Mouse (Mus musculus) midbrain, embryonic 12.5 days (tissue): ENCODE results near the gene Ccdc105. TPM values are rescaled to one million over a fixed set of nuclear protein-coding genes. Genes with fewer than 3 reads are reported as not detected.

Experiments used
- ATAC-seq: fragments of 200-750 bp; cut with Nextera tagmentation; 2 replicates; pipeline ENCODE4 v1.8.0; 2017; ENCODE audit warnings: low read depth, moderate TSS enrichment, moderate library complexity; ENCODE audit not compliant: low FRiP score
- H3K27ac ChIP-seq: fragments of 300-500 bp; sonication (generic); replicated peaks from 2 replicates; pipeline ENCODE4 v1.5.1; 2016; ENCODE audit warnings: mild to moderate bottlenecking
- H3K27me3 ChIP-seq: fragments of 300-500 bp; sonication (generic); 2 replicates; pipeline ENCODE4 v1.6.1; 2016; ENCODE audit warnings: mild to moderate bottlenecking
- H3K36me3 ChIP-seq: fragments of 300-500 bp; sonication (generic); 2 replicates; pipeline ENCODE4 v1.6.1; 2016
- H3K4me1 ChIP-seq: fragments of 300-500 bp; sonication (generic); 2 replicates; pipeline ENCODE4 v1.6.1; 2016
- H3K4me2 ChIP-seq: fragments of 300-500 bp; sonication (generic); replicated peaks from 2 replicates; pipeline ENCODE4 v1.6.1; 2016; ENCODE audit warnings: mild to moderate bottlenecking, moderate library complexity
- H3K4me3 ChIP-seq: fragments of 300-500 bp; sonication (generic); 2 replicates; pipeline ENCODE4 v1.5.1; 2016; ENCODE audit warnings: mild to moderate bottlenecking
- H3K9ac ChIP-seq: fragments of 300-500 bp; sonication (generic); replicated peaks from 2 replicates; pipeline ENCODE4 v1.6.1; 2016; ENCODE audit warnings: mild to moderate bottlenecking, moderate library complexity
- H3K9me3 ChIP-seq: fragments of 300-500 bp; sonication (generic); 2 replicates; pipeline ENCODE4 v1.6.1; 2016; ENCODE audit warnings: mild to moderate bottlenecking
- WGBS: fragments of 180-500 bp; shearing (Covaris S2); methylation state at CpG from one replicate; pipeline ENCODE4 v1.1.7; 2016; 5-methylcytosine and 5-hydroxymethylcytosine counted together
- polyA plus RNA-seq: library from polyadenylated mRNA; unstranded; fragments of >200 nt; fragmentation: Nextera tagmentation; extraction: Ambion mirVana; gene quantifications from 2 replicates; pipeline ENCODE4 v1.2.1, GENCODE M21; 2016

Ccdc105 gene
- polyA plus RNA-seq, result 0.17 TPM in 2 replicates

- no peaks in the 10 kb centered on the region for H3K36me3 ChIP-seq
- peak within 1 kb of the TSS; percentile 65 for H3K9ac ChIP-seq
- peak within 1 kb of the TSS; percentile 80 for H3K4me2 ChIP-seq
- peaks cover 4% of the 10 kb centered on the region; the same call in 1 of the 2 replicates for H3K4me1 ChIP-seq
- H3K27me3 ChIP-seq, result peaks cover 20% of the 10 kb centered on the region; the same call in 1 of the 2 replicates
- H3K27ac ChIP-seq, result peak within 1 kb of the TSS; percentile 80
- ATAC-seq, result peak; percentile 93
- under 1% methylated on average over 61 of the region's 61 CpGs for WGBS
- H3K9me3 ChIP-seq, result no peaks in the 10 kb centered on the region
- peak within 1 kb of the TSS; percentile 55 for H3K4me3 ChIP-seq
Measured at GRCm38 (mm10) chr10:78752452-78753191, at the start of gene Ccdc105. Gene Ccdc105 (minus strand): TSS chr10:78753065.

DNA sequence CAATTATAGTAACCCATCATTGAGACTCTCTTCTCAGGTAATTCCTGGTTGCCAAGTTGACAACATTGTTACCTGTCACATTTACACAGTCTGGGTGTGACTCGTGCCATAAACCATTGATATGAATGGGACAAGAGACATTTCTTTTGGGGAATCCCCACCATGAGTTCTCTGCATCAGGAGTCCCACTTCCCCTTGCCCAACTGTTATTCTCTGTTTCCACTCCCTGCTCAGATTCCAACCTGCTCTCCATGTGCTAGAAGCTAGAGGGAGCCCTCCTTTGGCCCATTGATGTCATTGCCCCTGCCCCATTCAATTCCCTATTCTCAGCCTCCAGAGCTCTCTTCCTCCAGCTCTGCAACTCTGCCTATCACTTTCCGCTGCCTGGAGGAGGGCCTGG, 48.6 kb upstream of the Ccdc105 start:
- Histone ChIP-seq H3K27ac (no peak overlapping the region), H3K4me3 (no peak overlapping the region), H3K36me3 (no peaks in the 10 kb centered on the region), H3K27me3 (no peaks in the 10 kb centered on the region), H3K4me1 (no peaks in the 10 kb centered on the region), H3K9ac (no peak overlapping the region), H3K4me2 (no peak overlapping the region), H3K9me3 (no peaks in the 10 kb centered on the region)
- no peak for ATAC-seq
- 87% methylated on average over 2 of the region's 2 CpGs for WGBS

DNA sequence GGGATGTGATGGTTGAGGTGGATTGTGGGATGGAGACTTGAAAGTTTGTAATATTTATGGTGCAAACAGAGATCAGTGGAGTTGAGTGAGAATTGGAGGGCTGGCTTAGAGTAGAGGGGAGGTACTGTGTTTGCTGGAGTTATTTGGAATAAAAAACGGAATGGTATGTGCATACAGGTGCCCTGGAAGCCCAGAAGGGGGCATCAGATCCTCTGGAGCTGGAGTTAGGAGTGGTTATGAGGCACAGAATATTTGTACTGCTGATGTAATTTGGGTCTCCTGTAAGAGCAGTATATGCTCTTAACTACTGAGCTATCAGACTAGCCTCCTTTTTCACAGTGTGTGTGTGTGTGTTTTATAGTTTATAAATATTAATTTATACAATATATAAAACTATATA, 37.7 kb upstream of the Ccdc105 start:
- no peaks in the 10 kb centered on the region for H3K9me3 ChIP-seq
- no peak overlapping the region for H3K4me2 ChIP-seq
- no peaks in the 10 kb centered on the region; the same call in 1 of the 2 replicates for H3K27me3 ChIP-seq
- H3K27ac ChIP-seq, result no peak overlapping the region
- ATAC-seq, result no peak
- H3K4me3 ChIP-seq, result no peak overlapping the region
- H3K4me1 ChIP-seq, result peaks cover 8% of the 10 kb centered on the region
- no peak overlapping the region for H3K9ac ChIP-seq
- WGBS, result 40% methylated on average over 1 of the region's 1 CpGs
- no peaks in the 10 kb centered on the region for H3K36me3 ChIP-seq

DNA sequence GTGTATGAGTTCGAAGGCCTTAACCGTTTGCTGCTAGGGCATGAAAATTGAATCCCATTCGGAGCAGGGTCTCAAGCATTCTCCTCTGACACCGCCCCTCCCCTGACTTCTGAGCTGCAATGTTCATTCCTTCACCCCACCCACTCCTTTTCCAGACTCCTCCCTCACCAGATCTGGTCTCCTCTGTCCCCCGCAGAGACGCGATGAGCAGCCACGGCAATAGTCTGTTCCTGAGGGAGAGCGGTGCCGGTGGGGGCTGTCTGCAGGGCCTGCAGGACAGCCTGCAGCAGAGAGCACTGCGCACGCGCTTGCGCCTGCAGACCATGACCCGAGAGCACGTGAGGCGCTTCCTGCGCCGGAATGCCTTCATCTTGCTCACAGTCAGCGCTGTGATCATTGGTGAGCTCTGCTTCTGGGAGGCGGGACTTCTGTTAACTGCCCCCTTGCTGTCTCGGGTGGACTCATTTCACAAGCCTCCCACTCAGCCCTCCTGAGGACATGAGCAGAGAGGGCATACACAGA, 34.8 kb upstream of the Ccdc105 start:
- Histone ChIP-seq H3K27me3 (no peaks in the 10 kb centered on the region; the same call in 1 of the 2 replicates), H3K9me3 (no peaks in the 10 kb centered on the region), H3K4me2 (peak overlapping the region; percentile 64), H3K4me3 (peak overlapping the region; percentile 49), H3K36me3 (no peaks in the 10 kb centered on the region), H3K9ac (peak overlapping the region; percentile 62), H3K4me1 (peaks cover 8% of the 10 kb centered on the region), H3K27ac (peak overlapping the region; percentile 77)
- 8% methylated on average over 22 of the region's 22 CpGs for WGBS
- ATAC-seq, result peak; percentile 93

GRCm38 (mm10) chr10:78779981-78780651, 27.3 kb upstream of the Ccdc105 start, which contains the start of gene Slc1a6:
Gene Slc1a6 (plus strand): TSS chr10:78780496.
- no peaks in the 10 kb centered on the region for H3K36me3 ChIP-seq
- H3K27me3 ChIP-seq, result peaks cover 14% of the 10 kb centered on the region
- H3K9me3 ChIP-seq, result no peaks in the 10 kb centered on the region
- peak within 1 kb of the TSS; percentile 68 for H3K9ac ChIP-seq
- peak within 1 kb of the TSS; percentile 98 for H3K4me2 ChIP-seq
- H3K4me1 ChIP-seq, result peaks cover 7% of the 10 kb centered on the region; the same call in 1 of the 2 replicates
- peak; percentile 69 for ATAC-seq
- H3K4me3 ChIP-seq, result peak within 1 kb of the TSS; percentile 68
- no peak within 1 kb of the TSS for H3K27ac ChIP-seq
- WGBS, result 1% methylated on average over 52 of the region's 54 CpGs

- Histone ChIP-seq H3K4me3 (peak overlapping the region; percentile 68), H3K27ac (no peak overlapping the region), H3K36me3 (no peaks in the 10 kb centered on the region), H3K9ac (no peak overlapping the region), H3K4me1 (peaks cover 7% of the 10 kb centered on the region; the same call in 1 of the 2 replicates), H3K4me2 (peak overlapping the region; percentile 98), H3K9me3 (no peaks in the 10 kb centered on the region), H3K27me3 (peaks cover 14% of the 10 kb centered on the region)
- WGBS, result 66% methylated on average over 9 of the region's 9 CpGs
- no peak for ATAC-seq
Measured at GRCm38 (mm10) chr10:78779527-78779926, 26.7 kb upstream of the Ccdc105 start.

DNA sequence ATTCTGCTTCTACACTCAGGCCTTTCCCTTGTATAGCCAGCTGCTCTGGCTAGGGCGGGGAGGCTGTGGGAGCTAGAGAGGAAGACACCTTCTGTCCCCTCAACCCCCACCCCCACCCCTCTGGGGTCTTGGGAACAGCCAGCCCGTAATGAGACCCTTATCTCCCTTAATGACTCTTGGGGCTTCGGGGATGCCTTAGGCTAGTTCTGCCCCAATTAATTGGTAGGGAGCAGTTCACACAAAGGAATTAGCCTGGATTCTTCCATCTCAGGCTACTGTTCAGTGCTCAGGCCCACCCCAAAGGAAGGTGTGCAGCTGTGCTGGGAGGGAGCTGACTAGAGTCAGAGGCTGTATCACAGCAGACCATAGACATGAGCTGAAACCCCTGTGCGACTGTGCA, 23.0 kb upstream of the Ccdc105 start:
- 0 out of 2 replicates have a peak overlapping the region, but pooled peaks have one; percentile 52 for H3K27ac ChIP-seq
- no peak overlapping the region for H3K4me2 ChIP-seq
- 50% methylated on average over 4 of the region's 4 CpGs for WGBS
- H3K36me3 ChIP-seq, result no peaks in the 10 kb centered on the region
- no peak overlapping the region for H3K4me3 ChIP-seq
- H3K4me1 ChIP-seq, result peaks cover 4% of the 10 kb centered on the region; the same call in 1 of the 2 replicates
- H3K9ac ChIP-seq, result no peak overlapping the region
- H3K9me3 ChIP-seq, result no peaks in the 10 kb centered on the region
- peaks cover 7% of the 10 kb centered on the region; the same call in 1 of the 2 replicates for H3K27me3 ChIP-seq
- ATAC-seq, result peak; percentile 76

- Histone ChIP-seq H3K36me3 (no peaks in the 10 kb centered on the region), H3K9ac (no peak overlapping the region), H3K9me3 (peaks cover 7% of the 10 kb centered on the region; the same call in 1 of the 2 replicates), H3K4me1 (no peaks in the 10 kb centered on the region), H3K4me3 (no peak overlapping the region), H3K27ac (no peak overlapping the region), H3K27me3 (no peaks in the 10 kb centered on the region), H3K4me2 (no peak overlapping the region)
- WGBS, result 92% methylated on average over 1 of the region's 1 CpGs
- no peak for ATAC-seq
Measured at GRCm38 (mm10) chr10:78765570-78765969, 12.7 kb upstream of the Ccdc105 start.

DNA sequence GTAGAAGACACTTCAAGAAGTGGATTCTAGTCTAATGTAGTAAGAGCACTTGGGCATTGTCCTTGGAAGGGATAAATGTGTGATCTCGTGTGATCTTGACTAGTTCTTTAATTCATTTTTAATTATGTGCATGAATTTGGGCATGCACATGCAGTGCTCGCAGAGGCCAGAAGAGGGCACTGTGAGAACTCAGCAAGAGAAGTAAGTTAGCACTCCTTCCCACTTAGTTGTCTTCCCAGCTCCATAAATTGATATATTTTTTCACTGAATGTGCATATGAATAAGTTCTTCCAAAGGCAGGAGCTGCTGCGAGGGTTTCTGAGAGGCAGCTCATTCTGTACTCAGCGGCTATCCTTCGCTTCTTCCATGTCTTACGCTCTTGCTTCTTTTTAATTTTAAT, 3.2 kb upstream of the Ccdc105 start:
- H3K4me2 ChIP-seq, result no peak overlapping the region
- no peak overlapping the region for H3K9ac ChIP-seq
- no peak overlapping the region for H3K27ac ChIP-seq
- H3K36me3 ChIP-seq, result no peaks in the 10 kb centered on the region
- H3K4me3 ChIP-seq, result no peak overlapping the region
- ATAC-seq, result no peak
- H3K27me3 ChIP-seq, result no peaks in the 10 kb centered on the region
- WGBS, result 33% methylated on average over 6 of the region's 6 CpGs
- H3K4me1 ChIP-seq, result peaks cover 4% of the 10 kb centered on the region; the same call in 1 of the 2 replicates
- H3K9me3 ChIP-seq, result no peaks in the 10 kb centered on the region

DNA sequence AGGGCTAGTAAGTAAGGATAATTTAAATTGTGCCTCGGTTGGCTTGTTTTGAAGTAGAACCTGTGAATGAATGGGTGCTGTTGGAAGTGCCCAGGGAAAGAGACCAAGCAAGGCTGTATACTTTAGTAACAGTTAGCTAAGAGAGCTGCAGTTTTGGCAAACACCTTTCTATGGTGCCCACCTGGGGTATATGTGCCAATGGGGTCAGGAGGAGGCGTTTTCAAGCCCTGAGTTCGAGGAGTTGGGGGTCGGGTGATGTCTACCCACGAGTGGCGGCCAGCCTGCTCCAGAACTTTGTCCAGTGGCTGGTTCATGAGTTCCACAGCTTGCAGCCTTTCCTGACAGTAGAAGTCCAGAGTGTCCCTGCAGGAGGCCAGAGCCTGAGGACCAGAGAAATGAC, 3.9 kb downstream of the Ccdc105 start:
- WGBS, result 89% methylated on average over 6 of the region's 6 CpGs
- Histone ChIP-seq H3K36me3 (no peaks in the 10 kb centered on the region), H3K4me1 (peaks cover 4% of the 10 kb centered on the region; the same call in 1 of the 2 replicates), H3K4me3 (no peak overlapping the region), H3K4me2 (no peak overlapping the region), H3K27me3 (peaks cover 22% of the 10 kb centered on the region; the same call in 1 of the 2 replicates), H3K9me3 (no peaks in the 10 kb centered on the region), H3K27ac (no peak overlapping the region), H3K9ac (no peak overlapping the region)
- ATAC-seq, result no peak

- ATAC-seq, result no peak
- Histone ChIP-seq H3K4me2 (peak overlapping the region; percentile 58; the same call in 1 of the 2 replicates), H3K27ac (no peak overlapping the region), H3K36me3 (no peaks in the 10 kb centered on the region), H3K27me3 (peaks cover 22% of the 10 kb centered on the region; the same call in 1 of the 2 replicates), H3K9me3 (no peaks in the 10 kb centered on the region), H3K9ac (no peak overlapping the region), H3K4me1 (peaks cover 4% of the 10 kb centered on the region; the same call in 1 of the 2 replicates), H3K4me3 (no peak overlapping the region)
- 79% methylated on average over 13 of the region's 13 CpGs for WGBS
Measured at GRCm38 (mm10) chr10:78748161-78748560, 4.7 kb downstream of the Ccdc105 start.
